Mouse (Mus musculus) urinary bladder, postnatal 10 days (tissue): ENCODE measurements around the gene Colgalt1.

Source experiments
- DNase-seq: peaks from one replicate; pipeline ENCODE4 v3.0.0; 2022; ENCODE audit warnings: low spot score

The Colgalt1 gene

GRCm38 (mm10) chr8:71668220-71668975 lies 57.6 kb downstream of the Colgalt1 start:
- DNase-seq, result no peak

GRCm38 (mm10) chr8:71670198-71670597 lies 59.4 kb downstream of the Colgalt1 start:
- DNase-seq, result no peak

GRCm38 (mm10) chr8:71670621-71671548 lies 60.1 kb downstream of the Colgalt1 start:
- no peak for DNase-seq

- peak; percentile 74 for DNase-seq
Measured at GRCm38 (mm10) chr8:71671549-71671965, 60.8 kb downstream of the Colgalt1 start, which contains the start of gene Unc13a. TSS of gene Unc13a (minus strand) at chr8:71671757.

GRCm38 (mm10) chr8:71672168-71672735 lies 61.5 kb downstream of the Colgalt1 start:
- no peak for DNase-seq

- no peak for DNase-seq
Measured at GRCm38 (mm10) chr8:71674071-71674470, 63.3 kb downstream of the Colgalt1 start.
